Mouse (Mus musculus) bone marrow macrophage, adult 2 months (primary cell): ENCODE data around the gene Paqr3.

Experiments
- CTCF ChIP-seq: IDR thresholded peaks from 2 replicates; pipeline ENCODE4 v1.5.1; 2012; ENCODE audit warnings: low read depth, mild to moderate bottlenecking, low read length, moderate library complexity
- POLR2A ChIP-seq: IDR thresholded peaks from 2 replicates; pipeline ENCODE4 v1.6.1; 2012; ENCODE audit warnings: mild to moderate bottlenecking, low read depth, low read length, borderline replicate concordance

- TF ChIP-seq CTCF (no peak), POLR2A (no peak)
These were observed 55.8 kb downstream of the Paqr3 start for GRCm38 (mm10) chr5:97055511-97056068.
